Mouse (Mus musculus) bone marrow, adult 2 months (tissue): ENCODE measurements around the gene Pgap3.

ENCODE experiments used
- CTCF ChIP-seq: fragments of 200-500 bp; IDR thresholded peaks from 2 replicates; pipeline ENCODE4 v1.5.1; 2011; ENCODE audit warnings: low read length, control low read depth; ENCODE audit not compliant: control insufficient read depth, insufficient read depth
- POLR2A ChIP-seq: fragments of 200-500 bp; IDR thresholded peaks from 2 replicates; pipeline ENCODE4 v1.6.1; 2011; ENCODE audit warnings: low read depth, mild to moderate bottlenecking, control low read depth, low read length, borderline replicate concordance; ENCODE audit not compliant: control insufficient read depth

DNA sequence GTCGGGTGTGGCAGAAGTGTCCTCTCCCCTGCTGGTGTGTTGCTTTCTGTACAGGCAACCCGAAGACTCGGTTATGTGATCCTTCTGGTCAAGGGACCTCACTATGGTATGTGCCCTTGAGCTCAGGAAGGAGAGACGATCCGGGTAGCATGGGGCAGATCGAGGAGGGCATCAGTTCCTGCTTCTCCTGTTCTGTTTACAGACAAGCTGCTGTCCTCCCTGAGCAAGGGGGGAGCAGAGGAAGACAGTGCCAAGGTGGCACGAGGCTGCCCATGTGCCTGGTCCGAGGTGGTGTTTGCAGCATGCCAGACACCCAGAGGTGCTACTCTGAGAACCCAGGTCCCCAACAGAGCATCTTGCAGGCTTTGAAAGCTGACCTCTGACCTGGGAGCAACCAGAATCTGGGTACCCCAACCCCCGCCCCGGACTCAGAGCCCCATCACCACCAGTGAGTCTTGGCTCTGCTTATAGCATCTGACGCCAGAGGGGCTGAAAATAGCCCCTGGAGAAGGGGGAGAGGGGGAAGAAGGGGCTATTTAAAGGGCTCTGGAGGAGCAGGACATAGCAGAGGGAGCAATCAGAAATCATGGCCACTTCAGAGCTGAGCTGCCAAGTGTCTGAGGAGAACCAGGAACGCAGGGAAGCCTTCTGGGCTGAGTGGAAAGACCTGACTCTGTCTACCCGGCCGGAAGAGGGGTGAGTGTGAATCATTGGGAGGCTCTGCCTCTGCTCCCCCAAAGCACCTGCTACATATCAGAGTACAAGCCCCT lies 16.8 kb downstream of the Pgap3 start, which contains the start of gene Tcap:
- TF ChIP-seq CTCF (no peak), POLR2A (no peak)
